Mouse (Mus musculus) naive thymus-derived CD4-positive, alpha-beta T cell, adult 5 months (primary cell): ENCODE data around the gene Ndufb7. TPM values are rescaled to one million over a fixed set of nuclear protein-coding genes. Genes with fewer than 3 reads are reported as not detected.

Source experiments
- polyA plus RNA-seq: library from polyadenylated mRNA; unstranded; fragments of 100-300 nt; shearing (Covaris generic); gene quantifications from one replicate; pipeline ENCODE4 v1.2.1, GENCODE M21; 2017

Gene Ndufb7
- polyA plus RNA-seq, result 86.6 TPM

GRCm38 (mm10) chr8:83566469-83567395, at the start of gene Ndufb7:
Ndufb7 (plus strand) TSS chr8:83566671.

GRCm38 (mm10) chr8:83535736-83536135, 30.7 kb upstream of the Ndufb7 start, which contains the start of gene Olfr370:
Olfr370 (plus strand) TSS chr8:83535780.

GRCm38 (mm10) chr8:83607661-83608397, 41.4 kb downstream of the Ndufb7 start, which contains the start of the genes Tecr and Dnajb1:
Tecr (minus strand) TSS chr8:83607971.
Dnajb1 (plus strand) TSS chr8:83608193.

Other genes with a start within 250 kb of the Ndufb7 start
- 4.4 TPM for gene Elmod2, start 234.2 kb upstream of the Ndufb7 start, polyA plus RNA-seq
- gene Mgat4d, start 218.2 kb upstream of the Ndufb7 start, polyA plus RNA-seq, result not detected
- gene Clgn, start 176.8 kb upstream of the Ndufb7 start, polyA plus RNA-seq, result not detected
- 27.8 TPM for gene Scoc, start 108.3 kb upstream of the Ndufb7 start, polyA plus RNA-seq
- gene Olfr370, start 30.9 kb upstream of the Ndufb7 start, polyA plus RNA-seq, result 0.32 TPM
- 271 TPM for gene Tecr, start 41.3 kb downstream of the Ndufb7 start, polyA plus RNA-seq
- 328 TPM for gene Dnajb1, start 41.5 kb downstream of the Ndufb7 start, polyA plus RNA-seq
- 21.8 TPM for gene Gipc1, start 86.0 kb downstream of the Ndufb7 start, polyA plus RNA-seq
- 3.2 TPM for gene Ptger1, start 100.0 kb downstream of the Ndufb7 start, polyA plus RNA-seq
- gene Pkn1, start 132.5 kb downstream of the Ndufb7 start, polyA plus RNA-seq, result 242 TPM
- gene Ddx39, start 148.5 kb downstream of the Ndufb7 start, polyA plus RNA-seq, result 158 TPM
- gene Adgre5, start 174.7 kb downstream of the Ndufb7 start, polyA plus RNA-seq, result 485 TPM